Mouse (Mus musculus) liver, postnatal 0 days (tissue): Measurements from ENCODE around the gene Hist1h4d.

ENCODE experiments used
- CTCF ChIP-seq: sonication (generic); IDR thresholded peaks from 2 replicates; pipeline ENCODE4 v1.5.1; 2016; ENCODE audit warnings: antibody characterized with exemption, low read depth
- EP300 ChIP-seq: IDR thresholded peaks from 2 replicates; pipeline ENCODE4 v1.6.1; 2016; ENCODE audit warnings: antibody characterized with exemption, low read depth, mild to moderate bottlenecking

DNA sequence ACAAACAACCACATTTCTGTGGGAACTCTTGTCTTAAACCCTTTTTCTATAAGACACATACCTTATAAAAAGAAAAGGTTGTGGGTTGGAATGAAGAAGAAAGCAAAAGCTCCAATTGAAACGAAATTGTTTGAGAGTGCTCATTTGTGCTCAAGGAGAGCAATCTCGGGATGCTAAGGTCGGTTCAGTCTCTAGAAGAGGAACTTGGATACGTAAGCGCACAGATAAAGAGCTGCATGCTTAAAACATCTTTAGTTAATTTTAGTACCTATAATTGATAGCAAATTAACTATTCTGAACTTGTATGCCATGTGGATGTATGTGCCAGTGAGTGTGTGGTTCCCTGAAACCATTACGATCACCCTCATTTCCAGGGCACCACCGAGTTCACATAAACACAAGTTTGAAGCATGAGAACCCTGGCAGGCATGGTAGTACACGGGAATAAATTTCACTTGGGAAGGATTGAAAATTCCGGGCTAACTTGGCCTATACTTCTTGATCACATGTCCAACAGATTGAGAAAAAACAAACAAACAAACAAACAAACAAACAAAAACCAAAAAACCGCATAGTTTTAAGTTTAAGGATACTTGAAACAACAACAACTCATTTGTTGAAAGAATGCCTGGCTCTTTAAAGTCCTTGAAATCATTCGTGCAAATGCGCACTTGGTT, 38.8 kb downstream of the Hist1h4d start:
- TF ChIP-seq CTCF (no peak), EP300 (no peak)
